Mouse (Mus musculus) MEL-GATA-1-ER (cell line): ENCODE results near the gene Rab31.

ENCODE experiments used
- DNase-seq: peaks from one replicate; pipeline ENCODE4 v3.0.0-alpha.2; 2012; ENCODE audit warnings: low read depth; ENCODE audit errors: extremely low read depth

The Rab31 gene

GRCm38 (mm10) chr17:65666388-65667161, 106.0 kb downstream of the Rab31 start:
- DNase-seq: peak; percentile 46

- no peak for DNase-seq
These were observed 106.7 kb downstream of the Rab31 start for GRCm38 (mm10) chr17:65665786-65666387.

GRCm38 (mm10) chr17:65663329-65664078, 109.0 kb downstream of the Rab31 start:
- peak; percentile 74 for DNase-seq

- DNase-seq: no peak
These were observed 109.9 kb downstream of the Rab31 start for GRCm38 (mm10) chr17:65662662-65663061.

GRCm38 (mm10) chr17:65658416-65658815, 114.1 kb downstream of the Rab31 start:
- no peak for DNase-seq

GRCm38 (mm10) chr17:65657958-65658357, 114.6 kb downstream of the Rab31 start:
- no peak for DNase-seq

- peak; percentile 27 for DNase-seq
These were observed 115.8 kb downstream of the Rab31 start for GRCm38 (mm10) chr17:65656731-65657130.

GRCm38 (mm10) chr17:65656076-65656475, 116.5 kb downstream of the Rab31 start:
- DNase-seq: no peak

GRCm38 (mm10) chr17:65655608-65656007, 116.9 kb downstream of the Rab31 start:
- no peak for DNase-seq

GRCm38 (mm10) chr17:65650598-65650997, 122.0 kb downstream of the Rab31 start:
- no peak for DNase-seq

GRCm38 (mm10) chr17:65649175-65649493, 123.4 kb downstream of the Rab31 start:
- DNase-seq: no peak

GRCm38 (mm10) chr17:65648371-65649174, 124.0 kb downstream of the Rab31 start:
- DNase-seq: no peak

- no peak for DNase-seq
These were observed 124.6 kb downstream of the Rab31 start for GRCm38 (mm10) chr17:65647961-65648360.

- no peak for DNase-seq
These were observed 125.3 kb downstream of the Rab31 start for GRCm38 (mm10) chr17:65647226-65647625.

GRCm38 (mm10) chr17:65643579-65643978, 129.0 kb downstream of the Rab31 start:
- no peak for DNase-seq

GRCm38 (mm10) chr17:65643051-65643521, 129.5 kb downstream of the Rab31 start:
- no peak for DNase-seq

- DNase-seq: no peak
These were observed 130.0 kb downstream of the Rab31 start for GRCm38 (mm10) chr17:65642578-65642991.

GRCm38 (mm10) chr17:65641734-65642218, 130.8 kb downstream of the Rab31 start, which contains the start of gene Txndc2:
Txndc2 (minus strand) TSS chr17:65642168.
- no peak for DNase-seq

GRCm38 (mm10) chr17:65639144-65639543, 133.4 kb downstream of the Rab31 start:
- no peak for DNase-seq

GRCm38 (mm10) chr17:65635715-65636360, 136.7 kb downstream of the Rab31 start:
- DNase-seq: peak; percentile 69

- no peak for DNase-seq
These were observed 142.6 kb downstream of the Rab31 start for GRCm38 (mm10) chr17:65629943-65630342.
